Mouse (Mus musculus) lung, postnatal 14 days (tissue): Measurements from ENCODE around the gene Wfdc3.
A peak's percentile ranks its signal among the peaks of the same experiment; 100 is the strongest.

Experiments
- DNase-seq: peaks from one replicate; pipeline ENCODE4 v3.0.0; 2021

Wfdc3 gene

GRCm38 (mm10) chr2:164745843-164746479 lies at the start of gene Wfdc3, which contains the start of gene Dnttip1:
Gene Wfdc3, minus strand, starts transcription at chr2:164745931.
Gene Dnttip1, plus strand, starts transcription at chr2:164745983.
- peak; percentile 95 for DNase-seq

- DNase-seq = peak; percentile 93
Measured at GRCm38 (mm10) chr2:164794293-164794692, 48.6 kb upstream of the Wfdc3 start.

DNA sequence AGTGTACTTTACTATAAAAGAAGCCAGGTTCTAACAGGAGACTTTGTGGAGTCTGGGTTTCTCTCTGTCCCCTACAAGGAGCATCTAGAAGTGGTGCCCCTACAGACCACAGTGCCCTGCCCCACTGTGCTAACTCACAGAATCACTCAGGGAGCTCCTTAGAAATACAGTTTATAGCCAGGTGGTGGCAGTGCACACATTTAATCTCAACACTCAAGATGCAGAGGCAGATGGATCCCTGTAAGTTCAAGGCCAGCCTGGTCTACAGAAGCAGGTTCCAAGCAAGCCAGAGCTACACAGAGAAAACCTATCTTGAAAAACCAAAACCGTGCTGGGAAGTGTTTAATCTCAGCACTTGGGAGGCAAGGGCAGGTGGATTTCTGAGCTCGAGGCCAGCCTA lies 48.0 kb upstream of the Wfdc3 start:
- no peak for DNase-seq

DNA sequence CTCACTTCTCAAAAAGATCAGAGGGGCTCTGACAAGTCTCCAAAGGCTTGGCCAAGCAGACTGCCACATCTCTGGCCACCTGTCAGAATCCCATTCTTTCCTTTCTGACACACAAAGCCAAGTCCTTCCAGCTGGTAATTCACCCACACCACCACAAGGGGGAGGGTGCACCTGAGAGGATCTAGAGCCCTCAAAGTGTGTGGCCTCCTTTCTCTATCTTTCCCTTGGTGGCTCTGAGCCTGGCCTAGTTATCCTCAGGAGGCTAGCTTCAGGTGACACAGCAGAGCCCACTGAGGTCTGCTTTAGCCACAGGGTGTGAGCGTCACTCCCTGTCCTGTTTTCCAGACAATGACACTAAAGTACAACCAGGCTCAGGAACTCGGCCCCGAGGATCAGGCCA lies 47.5 kb upstream of the Wfdc3 start:
- peak; percentile 63 for DNase-seq

GRCm38 (mm10) chr2:164792400-164793190 lies 46.9 kb upstream of the Wfdc3 start:
- no peak for DNase-seq

GRCm38 (mm10) chr2:164791841-164792261 lies 46.1 kb upstream of the Wfdc3 start:
- DNase-seq = no peak

GRCm38 (mm10) chr2:164790451-164790850 lies 44.7 kb upstream of the Wfdc3 start:
- peak; percentile 49 for DNase-seq

GRCm38 (mm10) chr2:164788411-164788810 lies 42.7 kb upstream of the Wfdc3 start:
- no peak for DNase-seq

- DNase-seq = no peak
Measured at GRCm38 (mm10) chr2:164787779-164788178, 42.0 kb upstream of the Wfdc3 start.

DNA sequence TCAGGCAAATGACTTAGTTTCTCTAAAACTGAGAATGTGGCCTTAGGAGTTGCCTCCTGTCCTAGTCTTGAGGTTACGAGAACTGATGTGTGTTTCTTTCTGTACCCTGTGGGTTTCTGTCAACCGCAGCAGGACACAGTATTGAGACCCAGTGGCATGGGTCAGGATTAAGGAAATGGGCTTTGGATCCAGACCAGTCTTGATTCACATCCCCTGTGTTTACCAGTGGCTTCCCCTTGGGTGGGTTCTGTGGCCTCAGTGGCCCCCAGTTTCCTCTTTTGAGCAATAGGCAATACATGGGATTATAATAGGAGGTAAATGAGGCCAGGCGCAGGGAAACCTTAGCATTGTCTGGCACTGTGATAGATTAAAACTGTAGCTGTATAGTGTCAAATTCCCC lies 41.3 kb upstream of the Wfdc3 start:
- DNase-seq = no peak

- peak; percentile 28 for DNase-seq
Measured at GRCm38 (mm10) chr2:164786388-164786885, 40.7 kb upstream of the Wfdc3 start.

DNA sequence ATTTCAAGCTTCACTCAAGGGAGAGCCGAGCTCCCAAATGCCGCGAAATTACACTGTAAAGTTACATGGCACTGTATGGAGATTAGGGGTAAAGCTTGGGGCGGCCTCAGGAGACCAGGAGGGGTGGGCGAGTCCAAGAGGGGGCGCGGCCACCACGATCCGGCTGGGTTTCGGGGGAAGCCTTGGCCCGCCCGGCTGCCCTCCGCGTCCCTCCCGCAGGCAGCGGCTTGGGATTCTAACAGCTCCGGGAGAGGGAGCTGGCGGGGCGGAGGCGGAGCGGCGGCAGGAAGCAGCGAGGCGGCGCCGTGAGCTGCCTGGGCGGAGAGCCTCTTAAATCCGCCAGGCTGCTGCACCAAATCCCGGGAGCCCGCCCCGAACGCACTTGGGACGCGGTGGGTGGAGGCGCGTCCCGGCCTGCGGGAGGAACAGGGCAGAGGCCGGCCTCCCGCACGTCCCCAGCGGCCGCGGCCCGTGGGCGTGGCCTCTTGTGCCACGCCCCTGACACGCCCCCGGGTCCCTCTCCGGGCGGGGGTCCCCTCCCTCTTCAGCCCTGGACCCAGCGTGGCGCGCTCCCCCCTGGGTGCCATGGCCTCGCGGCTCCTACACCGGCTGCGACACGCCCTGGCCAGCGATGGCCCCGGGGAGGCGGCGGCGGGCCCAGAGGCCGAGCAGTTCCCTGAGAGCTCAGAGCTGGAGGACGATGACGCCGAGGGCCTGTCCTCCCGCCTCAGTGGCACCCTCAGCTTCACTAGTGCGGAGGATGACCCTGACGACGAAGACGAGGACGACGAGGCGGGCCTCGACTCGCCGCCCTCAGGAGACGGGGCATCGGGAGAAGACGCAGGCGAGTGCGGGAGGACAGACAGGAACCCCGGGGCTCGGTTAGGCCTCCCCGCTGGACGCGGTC lies 40.0 kb upstream of the Wfdc3 start, which contains the start of gene Snx21:
Gene Snx21, plus strand, starts transcription at position 343 of the 907 bp plus-strand sequence.
- peak; percentile 91 for DNase-seq

GRCm38 (mm10) chr2:164784869-164785420 lies 39.2 kb upstream of the Wfdc3 start:
- no peak for DNase-seq

DNA sequence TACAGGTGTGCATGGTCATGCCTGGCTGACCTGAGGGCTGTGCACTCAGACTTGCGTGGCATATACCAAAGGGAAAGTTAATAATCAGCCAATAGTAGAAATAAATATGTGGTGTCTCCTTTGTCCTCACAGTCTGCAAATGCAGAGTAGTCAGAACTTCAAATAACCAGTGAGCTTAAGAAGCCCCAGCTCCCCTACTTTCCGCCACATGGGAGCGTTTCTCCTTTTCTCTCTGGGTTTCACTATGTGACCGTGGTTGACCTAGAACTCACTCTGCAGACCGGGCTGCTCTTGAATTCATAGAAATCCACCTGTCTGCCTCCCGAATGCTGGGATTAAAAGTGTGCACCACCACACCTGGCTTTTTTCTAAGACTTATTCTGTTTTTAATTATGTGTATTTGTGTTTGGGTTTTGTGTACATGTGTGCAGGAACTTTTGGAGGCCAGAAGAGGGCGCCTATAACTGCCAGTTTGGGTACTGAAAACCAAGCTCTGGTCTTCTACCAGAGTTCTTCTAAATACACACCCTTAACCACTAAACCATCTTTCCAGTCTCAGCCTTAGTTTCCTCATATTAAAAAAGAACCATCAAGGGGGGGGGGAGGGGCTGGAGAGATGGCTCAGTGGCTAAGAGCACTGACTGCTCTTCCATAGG lies 38.3 kb upstream of the Wfdc3 start:
- DNase-seq = no peak

- DNase-seq = no peak
Measured at GRCm38 (mm10) chr2:164781876-164782275, 36.1 kb upstream of the Wfdc3 start.

DNA sequence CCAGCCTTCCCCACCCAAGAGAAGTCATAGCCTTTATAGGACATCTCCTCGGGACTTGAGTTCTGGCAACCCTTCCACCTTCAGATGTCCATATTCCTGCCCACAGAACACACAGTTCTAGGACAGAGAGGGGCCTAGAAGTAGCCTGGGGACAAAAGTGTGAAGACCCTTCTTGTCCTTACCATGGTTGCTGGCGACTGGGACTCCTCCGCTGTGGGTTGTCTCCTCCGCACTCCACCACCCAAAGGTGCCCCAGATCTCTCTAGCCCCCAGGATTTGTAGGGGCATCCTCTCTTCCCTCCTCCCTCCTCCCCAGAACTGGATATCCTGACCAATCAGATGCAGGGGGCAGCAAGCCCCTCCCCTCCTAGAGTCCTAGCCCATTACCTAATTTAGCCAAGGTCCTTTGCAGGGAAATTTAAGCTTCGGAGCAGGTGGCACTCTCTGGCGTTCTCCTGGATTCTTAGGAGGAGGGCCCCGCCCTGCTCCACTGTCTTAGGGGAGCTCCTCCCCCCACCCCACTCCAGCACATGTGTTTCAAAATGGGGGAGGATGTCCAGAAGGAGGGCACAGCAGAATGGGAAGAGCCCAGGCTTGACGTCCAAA lies 33.9 kb upstream of the Wfdc3 start, which contains the start of gene Tnnc2:
Gene Tnnc2, minus strand, starts transcription at position 487 of the 606 bp plus-strand sequence.
- no peak for DNase-seq

GRCm38 (mm10) chr2:164778809-164779208 lies 33.1 kb upstream of the Wfdc3 start:
- no peak for DNase-seq

GRCm38 (mm10) chr2:164778015-164778287 lies 32.2 kb upstream of the Wfdc3 start:
- no peak for DNase-seq

- no peak for DNase-seq
Measured at GRCm38 (mm10) chr2:164777246-164778014, 31.7 kb upstream of the Wfdc3 start.

DNA sequence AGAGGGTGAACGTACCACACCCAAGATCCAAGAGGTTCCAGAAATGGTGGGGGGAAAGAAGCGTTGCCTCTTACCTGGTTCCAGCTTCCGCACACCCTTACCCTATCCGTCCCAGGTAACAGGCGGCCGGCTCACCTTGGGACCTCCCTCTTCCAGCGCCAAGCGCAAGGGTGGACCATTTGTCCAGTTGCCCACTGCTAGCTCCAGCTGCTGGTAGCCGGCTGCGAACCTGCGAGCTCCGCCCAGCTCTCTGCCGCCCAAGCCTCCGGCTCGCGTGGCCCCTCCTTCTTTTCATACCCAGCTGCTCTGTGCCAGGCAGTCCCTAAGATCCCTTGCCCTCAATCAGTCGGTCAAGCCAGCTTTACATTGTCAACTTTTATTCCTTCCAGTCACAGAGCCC lies 31.1 kb upstream of the Wfdc3 start:
- no peak for DNase-seq

GRCm38 (mm10) chr2:164776130-164776529 lies 30.4 kb upstream of the Wfdc3 start:
- no peak for DNase-seq
